Mouse (Mus musculus) spleen, postnatal 14 days (tissue): Measurements from ENCODE around the gene 2010109A12Rik.

Experiments used
- DNase-seq, 2 experiments: peaks; one replicate each; pipeline ENCODE4 v3.0.0; 2021 to 2022; ENCODE audit warnings: low spot score in 2 of 2

The 2010109A12Rik gene

GRCm38 (mm10) chr5:93229527-93229926 is 23.2 kb downstream of the 2010109A12Rik start:
- DNase-seq, result no peak

- no peak for DNase-seq
Measured at GRCm38 (mm10) chr5:93231721-93232120, 25.4 kb downstream of the 2010109A12Rik start.

GRCm38 (mm10) chr5:93232838-93233237 is 26.5 kb downstream of the 2010109A12Rik start:
- no peak for DNase-seq

- DNase-seq, result no peak
Measured at GRCm38 (mm10) chr5:93234130-93234529, 27.8 kb downstream of the 2010109A12Rik start.

- DNase-seq, result no peak
Measured at GRCm38 (mm10) chr5:93234605-93235004, 28.3 kb downstream of the 2010109A12Rik start.

GRCm38 (mm10) chr5:93235888-93236287 is 29.6 kb downstream of the 2010109A12Rik start:
- no peak for DNase-seq

GRCm38 (mm10) chr5:93236541-93236940 is 30.2 kb downstream of the 2010109A12Rik start:
- no peak for DNase-seq

- peak; percentile 31 to 36 for DNase-seq
Measured at GRCm38 (mm10) chr5:93239590-93240544, 33.5 kb downstream of the 2010109A12Rik start.

- DNase-seq, result no peak
Measured at GRCm38 (mm10) chr5:93245280-93245679, 39.0 kb downstream of the 2010109A12Rik start.

- DNase-seq, result no peak
Measured at GRCm38 (mm10) chr5:93249940-93250578, 43.7 kb downstream of the 2010109A12Rik start.

GRCm38 (mm10) chr5:93251001-93251760 is 44.9 kb downstream of the 2010109A12Rik start:
- no peak for DNase-seq

GRCm38 (mm10) chr5:93255759-93256265 is 49.5 kb downstream of the 2010109A12Rik start:
- DNase-seq, result no peak

GRCm38 (mm10) chr5:93256820-93257405 is 50.6 kb downstream of the 2010109A12Rik start:
- DNase-seq, result no peak

GRCm38 (mm10) chr5:93259349-93259748 is 53.0 kb downstream of the 2010109A12Rik start:
- DNase-seq, result no peak

GRCm38 (mm10) chr5:93260983-93261382 is 54.7 kb downstream of the 2010109A12Rik start:
- no peak for DNase-seq

- DNase-seq, result no peak
Measured at GRCm38 (mm10) chr5:93262751-93263150, 56.4 kb downstream of the 2010109A12Rik start.
